Mouse (Mus musculus) cerebellum, adult 2 months (tissue): ENCODE measurements at regions not wholly inside any gene's neighbourhood (a gene's known extent, or its start where the extent isn't known, plus 50 kb on each side); places are given as distances from the start of the nearest gene placed in this dataset.

Experiments
- DNase-seq, 2 experiments: peaks; one replicate each; pipeline ENCODE4 v3.0.0; 2021
- H3K27ac ChIP-seq: fragments of 200-500 bp; 2 replicates; pipeline ENCODE4 v1.5.1; 2012; ENCODE audit warnings: low read length, control low read depth, inconsistent platforms; ENCODE audit not compliant: insufficient read depth
- H3K27me3 ChIP-seq: fragments of 200-500 bp; 2 replicates; pipeline ENCODE4 v1.6.1; 2012; ENCODE audit warnings: inconsistent platforms, mild to moderate bottlenecking, low read length, moderate library complexity; ENCODE audit not compliant: control insufficient read depth, insufficient read depth
- H3K4me1 ChIP-seq: fragments of 200-500 bp; 2 replicates; pipeline ENCODE4 v1.6.1; 2011; ENCODE audit warnings: low read length; ENCODE audit not compliant: control insufficient read depth, insufficient read depth
- H3K4me3 ChIP-seq: fragments of 200-500 bp; replicated peaks from 2 replicates; pipeline ENCODE3; 2011; ENCODE audit warnings: mild to moderate bottlenecking, low read depth, low read length, control low read depth; ENCODE audit not compliant: insufficient read depth
- CTCF ChIP-seq: fragments of 200-500 bp; IDR thresholded peaks from 2 replicates; pipeline ENCODE4 v1.5.1; 2011; ENCODE audit warnings: low read depth, mild to moderate bottlenecking, control low read depth, low read length, moderate library complexity, borderline replicate concordance; ENCODE audit not compliant: insufficient read depth
- POLR2A ChIP-seq: fragments of 200-500 bp; IDR thresholded peaks from 2 replicates; pipeline ENCODE4 v1.6.1; 2011; ENCODE audit warnings: low read length, control low read depth, borderline replicate concordance; ENCODE audit not compliant: insufficient read depth
- WGBS: fragments of 180-500 bp; shearing (Covaris S2); methylation state at CpG from one replicate; pipeline ENCODE4 v1.1.7; 2018; 5-methylcytosine and 5-hydroxymethylcytosine counted together

GRCm38 (mm10) chr6:118301880-118302782 is 104.6 kb upstream of the Ret start:
- no peak overlapping the region for H3K4me3 ChIP-seq
- 47% methylated on average over 11 of the region's 11 CpGs for WGBS
- H3K4me1 ChIP-seq: no peaks in the 10 kb centered on the region; the same call in 1 of the 2 replicates
- H3K27ac ChIP-seq: no peak overlapping the region
- DNase-seq: no peak
- no peak for TF ChIP-seq CTCF
- no peak for TF ChIP-seq POLR2A
- no peaks in the 10 kb centered on the region for H3K27me3 ChIP-seq

GRCm38 (mm10) chr6:118300781-118301180 is 103.3 kb upstream of the Ret start:
- no peaks in the 10 kb centered on the region; the same call in 1 of the 2 replicates for H3K4me1 ChIP-seq
- H3K27ac ChIP-seq: no peak overlapping the region
- H3K27me3 ChIP-seq: no peaks in the 10 kb centered on the region
- no peak for TF ChIP-seq CTCF
- TF ChIP-seq POLR2A: no peak
- DNase-seq: no peak
- H3K4me3 ChIP-seq: no peak overlapping the region
- 94% methylated on average over 6 of the region's 6 CpGs for WGBS

DNA sequence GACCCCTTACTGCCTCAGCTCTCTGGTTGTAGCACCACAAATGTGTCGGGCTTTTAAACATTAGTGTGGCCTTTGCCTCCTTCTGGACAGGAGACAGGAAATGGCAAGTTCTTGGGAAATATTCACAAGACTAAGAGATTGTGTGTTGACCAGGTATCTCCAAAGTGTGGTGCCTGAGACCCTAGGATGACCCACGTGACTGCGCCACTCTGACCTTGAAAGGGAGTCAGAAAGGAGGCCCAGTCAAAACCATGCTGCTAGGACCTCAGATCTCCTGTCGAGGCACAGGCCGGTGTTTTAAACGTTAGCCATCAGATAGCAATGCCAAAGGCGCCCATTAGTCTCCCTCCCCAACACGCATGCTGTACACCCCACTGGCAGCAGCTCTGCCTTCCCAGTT is 100.1 kb upstream of the Ret start:
- no peak overlapping the region for H3K4me3 ChIP-seq
- no peaks in the 10 kb centered on the region for H3K27me3 ChIP-seq
- H3K4me1 ChIP-seq: no peaks in the 10 kb centered on the region; the same call in 1 of the 2 replicates
- TF ChIP-seq CTCF (no peak), POLR2A (no peak)
- WGBS: 86% methylated on average over 8 of the region's 8 CpGs
- no peak for DNase-seq
- H3K27ac ChIP-seq: no peak overlapping the region

GRCm38 (mm10) chr6:118293986-118294385 is 96.5 kb upstream of the Ret start:
- 67% methylated on average over 2 of the region's 2 CpGs for WGBS
- no peak for TF ChIP-seq POLR2A
- TF ChIP-seq CTCF: no peak
- no peak for DNase-seq
- Histone ChIP-seq H3K4me1 (no peaks in the 10 kb centered on the region; the same call in 1 of the 2 replicates), H3K4me3 (no peak overlapping the region), H3K27ac (no peak overlapping the region), H3K27me3 (no peaks in the 10 kb centered on the region)

- Histone ChIP-seq H3K27ac (no peak overlapping the region), H3K4me1 (no peaks in the 10 kb centered on the region; the same call in 1 of the 2 replicates), H3K4me3 (no peak overlapping the region), H3K27me3 (no peaks in the 10 kb centered on the region)
- TF ChIP-seq CTCF: no peak
- TF ChIP-seq POLR2A: no peak
- 86% methylated on average over 2 of the region's 2 CpGs for WGBS
- DNase-seq: no peak
These were observed 95.4 kb upstream of the Ret start for GRCm38 (mm10) chr6:118292928-118293327.

GRCm38 (mm10) chr6:118292272-118292671 is 94.8 kb upstream of the Ret start:
- no peaks in the 10 kb centered on the region; the same call in 1 of the 2 replicates for H3K4me1 ChIP-seq
- TF ChIP-seq CTCF (no peak), POLR2A (no peak)
- WGBS: 28% methylated on average over 2 of the region's 2 CpGs

GRCm38 (mm10) chr6:118291426-118291825 is 93.9 kb upstream of the Ret start:
- DNase-seq: no peak
- Histone ChIP-seq H3K4me1 (no peaks in the 10 kb centered on the region; the same call in 1 of the 2 replicates), H3K4me3 (no peak overlapping the region), H3K27me3 (no peaks in the 10 kb centered on the region), H3K27ac (no peak overlapping the region)
- 27% methylated on average over 2 of the region's 2 CpGs for WGBS
- TF ChIP-seq CTCF (no peak), POLR2A (no peak)

More at GRCm38 (mm10) chr6:118292272-118292671, 94.8 kb upstream of the Ret start:
- Histone ChIP-seq H3K4me3 (no peak overlapping the region), H3K27ac (no peak overlapping the region), H3K27me3 (no peaks in the 10 kb centered on the region)
- DNase-seq: no peak

DNA sequence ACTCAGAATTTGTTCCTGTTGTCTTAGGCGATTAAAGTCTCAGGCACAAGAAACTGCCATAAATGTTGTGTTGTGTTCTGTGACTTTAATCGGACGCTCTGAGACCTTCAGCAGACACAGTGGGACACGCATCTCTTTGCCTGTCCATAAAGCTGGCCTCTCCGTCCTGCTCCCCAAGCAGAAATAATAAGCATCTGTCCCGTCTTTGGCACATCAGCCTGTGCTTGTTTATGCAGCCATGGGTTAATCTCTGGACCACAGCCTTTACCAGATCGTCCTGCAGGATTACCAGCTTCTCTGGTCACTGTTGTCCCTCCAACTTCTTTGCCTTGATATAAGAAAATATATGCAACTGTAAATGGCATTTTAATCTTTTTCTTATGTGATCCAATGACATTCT is 87.7 kb upstream of the Ret start:
- TF ChIP-seq CTCF: no peak
- no peak for TF ChIP-seq POLR2A
- Histone ChIP-seq H3K4me1 (no peaks in the 10 kb centered on the region), H3K27ac (no peak overlapping the region)

More for the DNA sequence above, 87.7 kb upstream of the Ret start:
- 19% methylated on average over 7 of the region's 7 CpGs for WGBS
- no peak overlapping the region for H3K4me3 ChIP-seq
- no peak for DNase-seq
- H3K27me3 ChIP-seq: no peaks in the 10 kb centered on the region
